Mouse (Mus musculus): ENCODE results near the gene Wdr6. TPM values are rescaled to one million over a fixed set of nuclear protein-coding genes. Genes with fewer than 3 reads are reported as not detected.

Gene Wdr6
- total and polyA plus RNA-seq, 3 experiments, result 43.5 to 44.9 TPM; not detected in 1

Other genes with a start within 250 kb of the Wdr6 start
- gene Gpx1, start 239.8 kb downstream of the Wdr6 start, total RNA-seq (2012; rRNA removed), result 1,163 and 1,351 TPM in 2 replicates
- gene Gpx1, start 239.8 kb downstream of the Wdr6 start, polyA plus RNA-seq (2012; ENCODE audit: insufficient read depth in 1 of 2, insufficient read length in 2 of 2, low read depth in 1 of 2, low replicate concordance in 2 of 2, missing spikeins in 1 of 2), result 1,000 to 10,000 TPM; 1,085 to 1,266 TPM
- gene Usp4, start 230.9 kb downstream of the Wdr6 start, total RNA-seq (2012; rRNA removed), result 85.4 and 88.4 TPM in 2 replicates
- 100 to 1,000 TPM in 1 of 2 experiments, not detected in 1; 128 TPM for gene Usp4, start 230.9 kb downstream of the Wdr6 start, polyA plus RNA-seq (2012; ENCODE audit: insufficient read depth in 1 of 2, insufficient read length in 2 of 2, low read depth in 1 of 2, low replicate concordance in 2 of 2, missing spikeins in 1 of 2)
- 0.69 and 0.92 TPM in 2 replicates for gene 1700102P08Rik, start 185.9 kb downstream of the Wdr6 start, total RNA-seq (2012; rRNA removed)
- 1 to 10 TPM in 1 of 2 experiments, not detected in 1; 1.0 TPM for gene 1700102P08Rik, start 185.9 kb downstream of the Wdr6 start, polyA plus RNA-seq (2012; ENCODE audit: insufficient read depth in 1 of 2, insufficient read length in 2 of 2, low read depth in 1 of 2, low replicate concordance in 2 of 2, missing spikeins in 1 of 2)
- gene Ccdc36, start 150.3 kb downstream of the Wdr6 start, total RNA-seq (2012; rRNA removed), result not detected in 2 replicates
- not detected for gene Ccdc36, start 150.3 kb downstream of the Wdr6 start, polyA plus RNA-seq (2012; ENCODE audit: insufficient read depth in 1 of 2, insufficient read length in 2 of 2, low read depth in 1 of 2, low replicate concordance in 2 of 2, missing spikeins in 1 of 2)
- not detected in 2 replicates for gene BC048562, start 142.3 kb downstream of the Wdr6 start, total RNA-seq (2012; rRNA removed)
- gene BC048562, start 142.3 kb downstream of the Wdr6 start, polyA plus RNA-seq (2012; ENCODE audit: insufficient read depth in 1 of 2, insufficient read length in 2 of 2, low read depth in 1 of 2, low replicate concordance in 2 of 2, missing spikeins in 1 of 2), result not detected
- gene Ccdc71, start 118.2 kb downstream of the Wdr6 start, total RNA-seq (2012; rRNA removed), result 18.3 and 23.1 TPM in 2 replicates
- gene Ccdc71, start 118.2 kb downstream of the Wdr6 start, polyA plus RNA-seq (2012; ENCODE audit: insufficient read depth in 1 of 2, insufficient read length in 2 of 2, low read depth in 1 of 2, low replicate concordance in 2 of 2, missing spikeins in 1 of 2), result 10 to 100 TPM in 1 of 2 experiments, not detected in 1; 39.9 TPM
- 48.0 and 71.9 TPM in 2 replicates for gene Klhdc8b, start 117.2 kb downstream of the Wdr6 start, total RNA-seq (2012; rRNA removed)
- 10 to 100 TPM; 57.3 to 77.2 TPM for gene Klhdc8b, start 117.2 kb downstream of the Wdr6 start, polyA plus RNA-seq (2012; ENCODE audit: insufficient read depth in 1 of 2, insufficient read length in 2 of 2, low read depth in 1 of 2, low replicate concordance in 2 of 2, missing spikeins in 1 of 2)
- 0.56 and 0.58 TPM in 2 replicates for gene Lamb2, start 99.0 kb downstream of the Wdr6 start, total RNA-seq (2012; rRNA removed)
- gene Lamb2, start 99.0 kb downstream of the Wdr6 start, polyA plus RNA-seq (2012; ENCODE audit: insufficient read depth in 1 of 2, insufficient read length in 2 of 2, low read depth in 1 of 2, low replicate concordance in 2 of 2, missing spikeins in 1 of 2), result under 1 TPM in 1 of 2 experiments, not detected in 1; 0.84 TPM
- gene Usp19, start 88.1 kb downstream of the Wdr6 start, total RNA-seq (2012; rRNA removed), result 69.0 and 76.1 TPM in 2 replicates
- gene Usp19, start 88.1 kb downstream of the Wdr6 start, polyA plus RNA-seq (2012; ENCODE audit: insufficient read depth in 1 of 2, insufficient read length in 2 of 2, low read depth in 1 of 2, low replicate concordance in 2 of 2, missing spikeins in 1 of 2), result 100 to 1,000 TPM in 1 of 2 experiments, not detected in 1; 162 TPM
- 267 and 286 TPM in 2 replicates for gene Qars, start 71.0 kb downstream of the Wdr6 start, total RNA-seq (2012; rRNA removed)
- 100 to 1,000 TPM in 1 of 2 experiments, not detected in 1; 407 TPM for gene Qars, start 71.0 kb downstream of the Wdr6 start, polyA plus RNA-seq (2012; ENCODE audit: insufficient read depth in 1 of 2, insufficient read length in 2 of 2, low read depth in 1 of 2, low replicate concordance in 2 of 2, missing spikeins in 1 of 2)
- gene Qrich1, start 61.9 kb downstream of the Wdr6 start, total RNA-seq (2012; rRNA removed), result 122 and 126 TPM in 2 replicates
- 100 to 1,000 TPM in 1 of 2 experiments, 10 to 100 TPM in 1; 84.5 to 161 TPM for gene Qrich1, start 61.9 kb downstream of the Wdr6 start, polyA plus RNA-seq (2012; ENCODE audit: insufficient read depth in 1 of 2, insufficient read length in 2 of 2, low read depth in 1 of 2, low replicate concordance in 2 of 2, missing spikeins in 1 of 2)
- gene Impdh2, start 18.5 kb downstream of the Wdr6 start, total RNA-seq (2012; rRNA removed), result 488 and 550 TPM in 2 replicates
- gene Impdh2, start 18.5 kb downstream of the Wdr6 start, polyA plus RNA-seq (2012; ENCODE audit: insufficient read depth in 1 of 2, insufficient read length in 2 of 2, low read depth in 1 of 2, low replicate concordance in 2 of 2, missing spikeins in 1 of 2), result 100 to 1,000 TPM in 1 of 2 experiments, not detected in 1; 519 TPM
- 38.0 and 42.7 TPM in 2 replicates for gene Ndufaf3, start 11.3 kb downstream of the Wdr6 start, total RNA-seq (2012; rRNA removed)
- gene Ndufaf3, start 11.3 kb downstream of the Wdr6 start, polyA plus RNA-seq (2012; ENCODE audit: insufficient read depth in 1 of 2, insufficient read length in 2 of 2, low read depth in 1 of 2, low replicate concordance in 2 of 2, missing spikeins in 1 of 2), result 10 to 100 TPM in 1 of 2 experiments, not detected in 1; 66.8 TPM
- gene Dalrd3, start 8.9 kb downstream of the Wdr6 start, total RNA-seq (2012; rRNA removed), result 64.9 and 85.8 TPM in 2 replicates
- 100 to 1,000 TPM in 1 of 2 experiments, not detected in 1; 126 TPM for gene Dalrd3, start 8.9 kb downstream of the Wdr6 start, polyA plus RNA-seq (2012; ENCODE audit: insufficient read depth in 1 of 2, insufficient read length in 2 of 2, low read depth in 1 of 2, low replicate concordance in 2 of 2, missing spikeins in 1 of 2)
- gene P4htm, start 18.9 kb upstream of the Wdr6 start, total RNA-seq (2012; rRNA removed), result 0.08 and 0.10 TPM in 2 replicates
- gene P4htm, start 18.9 kb upstream of the Wdr6 start, polyA plus RNA-seq (2012; ENCODE audit: insufficient read depth in 1 of 2, insufficient read length in 2 of 2, low read depth in 1 of 2, low replicate concordance in 2 of 2, missing spikeins in 1 of 2), result under 1 TPM in 1 of 2 experiments, not detected in 1; 0.22 TPM
- gene Arih2, start 70.6 kb upstream of the Wdr6 start, total RNA-seq (2012; rRNA removed), result 55.8 and 59.6 TPM in 2 replicates
- 10 to 100 TPM in 1 of 2 experiments, not detected in 1; 66.5 TPM for gene Arih2, start 70.6 kb upstream of the Wdr6 start, polyA plus RNA-seq (2012; ENCODE audit: insufficient read depth in 1 of 2, insufficient read length in 2 of 2, low read depth in 1 of 2, low replicate concordance in 2 of 2, missing spikeins in 1 of 2)
- gene Slc25a20, start 83.3 kb upstream of the Wdr6 start, total RNA-seq (2012; rRNA removed), result 15.6 and 19.3 TPM in 2 replicates
- gene Slc25a20, start 83.3 kb upstream of the Wdr6 start, polyA plus RNA-seq (2012; ENCODE audit: insufficient read depth in 1 of 2, insufficient read length in 2 of 2, low read depth in 1 of 2, low replicate concordance in 2 of 2, missing spikeins in 1 of 2), result 10 to 100 TPM in 1 of 2 experiments, not detected in 1; 24.1 TPM
- gene Prkar2a, start 110.6 kb upstream of the Wdr6 start, total RNA-seq (2012; rRNA removed), result 18.9 and 22.4 TPM in 2 replicates
- gene Prkar2a, start 110.6 kb upstream of the Wdr6 start, polyA plus RNA-seq (2012; ENCODE audit: insufficient read depth in 1 of 2, insufficient read length in 2 of 2, low read depth in 1 of 2, low replicate concordance in 2 of 2, missing spikeins in 1 of 2), result 100 to 1,000 TPM in 1 of 2 experiments, 10 to 100 TPM in 1; 87.9 to 230 TPM
- 21.3 and 25.1 TPM in 2 replicates for gene Ip6k2, start 205.1 kb upstream of the Wdr6 start, total RNA-seq (2012; rRNA removed)
- gene Ip6k2, start 205.1 kb upstream of the Wdr6 start, polyA plus RNA-seq (2012; ENCODE audit: insufficient read depth in 1 of 2, insufficient read length in 2 of 2, low read depth in 1 of 2, low replicate concordance in 2 of 2, missing spikeins in 1 of 2), result 10 to 100 TPM in 1 of 2 experiments, not detected in 1; 33.7 TPM
- 3.9 and 6.6 TPM in 2 replicates for gene Nckipsd, start 229.6 kb upstream of the Wdr6 start, total RNA-seq (2012; rRNA removed)
- 10 to 100 TPM in 1 of 2 experiments, not detected in 1; 10.3 TPM for gene Nckipsd, start 229.6 kb upstream of the Wdr6 start, polyA plus RNA-seq (2012; ENCODE audit: insufficient read depth in 1 of 2, insufficient read length in 2 of 2, low read depth in 1 of 2, low replicate concordance in 2 of 2, missing spikeins in 1 of 2)
- gene Celsr3, start 247.6 kb upstream of the Wdr6 start, total RNA-seq (2012; rRNA removed), result 0.12 TPM in 1 of 2 replicates, not detected in the other
- under 1 TPM in 1 of 2 experiments, not detected in 1; 0.03 TPM for gene Celsr3, start 247.6 kb upstream of the Wdr6 start, polyA plus RNA-seq (2012; ENCODE audit: insufficient read depth in 1 of 2, insufficient read length in 2 of 2, low read depth in 1 of 2, low replicate concordance in 2 of 2, missing spikeins in 1 of 2)